Mouse (Mus musculus) MEL (cell line): ENCODE data around the gene Wdfy3. TPM values are rescaled to one million over a fixed set of nuclear protein-coding genes. Genes with fewer than 3 reads are reported as not detected.

Source experiments
- DNase-seq: peaks from one replicate; pipeline ENCODE4 v3.0.0; 2011; ENCODE audit warnings: low read depth, low spot score
- H3K27ac ChIP-seq: 2 replicates; pipeline ENCODE4 v1.5.1; 2012; ENCODE audit warnings: low read depth, mild to moderate bottlenecking, control low read depth, low read length, moderate library complexity; ENCODE audit not compliant: control insufficient read depth
- H3K27me3 ChIP-seq, 2 experiments: fragments of 150-350 bp in 1 of 2; sonication (generic) in 1 of 2; 2 replicates each; pipeline ENCODE4 v1.6.1; 2012; ENCODE audit warnings: low read length in 2 of 2, mild to moderate bottlenecking in 2 of 2, improper control_type of control experiment in 1 of 2, moderate library complexity in 1 of 2; ENCODE audit not compliant: insufficient read depth in 2 of 2, control insufficient read depth in 1 of 2
- H3K36me3 ChIP-seq, 2 experiments: 2 replicates each; pipeline ENCODE4 v1.6.1; 2012 to 2014; ENCODE audit warnings: low read length in 2 of 2, improper control_type of control experiment in 1 of 2, inconsistent platforms in 1 of 2, mild to moderate bottlenecking in 1 of 2; ENCODE audit not compliant: insufficient read depth in 2 of 2, control insufficient read depth in 1 of 2
- H3K4me1 ChIP-seq, 2 experiments: fragments of 150-350 bp in 1 of 2; sonication (generic) in 1 of 2; 2 replicates each; pipeline ENCODE4 v1.6.1; 2012; ENCODE audit warnings: low read length in 2 of 2, improper control_type of control experiment in 1 of 2, mild to moderate bottlenecking in 1 of 2; ENCODE audit not compliant: insufficient read depth in 2 of 2, control insufficient read depth in 1 of 2
- H3K4me3 ChIP-seq, 2 experiments: fragments of 150-350 bp in 1 of 2; sonication (generic) in 1 of 2; 2 replicates each; pipeline ENCODE4 v1.5.1; 2012; ENCODE audit warnings: low read depth in 2 of 2, low read length in 2 of 2, mild to moderate bottlenecking in 2 of 2, moderate library complexity in 2 of 2, control low read depth in 1 of 2, improper control_type of control experiment in 1 of 2; ENCODE audit not compliant: control insufficient read depth in 1 of 2, insufficient read depth in 1 of 2
- H3K79me2 ChIP-seq: 2 replicates; pipeline ENCODE4 v1.6.1; 2012; ENCODE audit warnings: mild to moderate bottlenecking, low read length, moderate library complexity; ENCODE audit not compliant: control insufficient read depth, poor library complexity, insufficient read depth
- H3K9ac ChIP-seq: 2 replicates; pipeline ENCODE4 v1.6.1; 2012; ENCODE audit warnings: low read depth, mild to moderate bottlenecking, control low read depth, low read length, moderate library complexity; ENCODE audit not compliant: control insufficient read depth, poor library complexity, severe bottlenecking
- H3K9me3 ChIP-seq: fragments of 150-350 bp; sonication (generic); replicated peaks from 2 replicates; pipeline ENCODE4 v1.6.1; 2012; ENCODE audit warnings: mild to moderate bottlenecking, low read length, improper control_type of control experiment, moderate library complexity; ENCODE audit not compliant: insufficient read depth
- BHLHE40 ChIP-seq: IDR thresholded peaks from 2 replicates; pipeline ENCODE4 v1.6.1; 2012; ENCODE audit warnings: low read depth, mild to moderate bottlenecking, inconsistent platforms, low read length, improper control_type of control experiment, borderline replicate concordance
- CHD2 ChIP-seq: IDR thresholded peaks from 2 replicates; pipeline ENCODE4 v1.6.1; 2011; ENCODE audit warnings: low read length, improper control_type of control experiment
- CTCF ChIP-seq, 3 experiments: IDR thresholded peaks in 2 of 3; conservative IDR thresholded peaks in 1 of 3; 2 replicates each; pipeline ENCODE4 v1.5.1; 2011 to 2012; ENCODE audit warnings: low read length in 3 of 3, low read depth in 2 of 3, mild to moderate bottlenecking in 2 of 3, improper control_type of control experiment in 1 of 3, inconsistent platforms in 1 of 3, mixed read lengths in 1 of 3, moderate library complexity in 1 of 3; ENCODE audit not compliant: control insufficient read depth in 1 of 3, insufficient read depth in 1 of 3, poor library complexity in 1 of 3, severe bottlenecking in 1 of 3
- E2F4 ChIP-seq: IDR thresholded peaks from 2 replicates; pipeline ENCODE4 v1.6.1; 2011; ENCODE audit warnings: low read depth, low read length, improper control_type of control experiment, borderline replicate concordance
- ELF1 ChIP-seq: IDR thresholded peaks from 2 replicates; pipeline ENCODE4 v1.6.1; 2014; ENCODE audit warnings: low read depth, mild to moderate bottlenecking, inconsistent platforms, low read length, improper control_type of control experiment, moderate library complexity
- EP300 ChIP-seq, 2 experiments: IDR thresholded peaks; 2 replicates each; pipeline ENCODE4 v1.6.1; 2011; ENCODE audit warnings: improper control_type of control experiment in 2 of 2, low read length in 2 of 2, low read depth in 1 of 2, mild to moderate bottlenecking in 1 of 2
- ETS1 ChIP-seq: IDR thresholded peaks from 2 replicates; pipeline ENCODE4 v1.6.1; 2012; ENCODE audit warnings: low read depth, mild to moderate bottlenecking, inconsistent platforms, low read length, improper control_type of control experiment, moderate library complexity
- GATA1 ChIP-seq: IDR thresholded peaks from 2 replicates; pipeline ENCODE4 v1.6.1; 2011; ENCODE audit warnings: low read depth, low read length, improper control_type of control experiment
- HCFC1 ChIP-seq: IDR thresholded peaks from 2 replicates; pipeline ENCODE4 v1.6.1; 2012; ENCODE audit warnings: low read depth, mild to moderate bottlenecking, inconsistent platforms, low read length, improper control_type of control experiment, moderate library complexity
- MAFK ChIP-seq: IDR thresholded peaks from 2 replicates; pipeline ENCODE4 v1.6.1; 2011; ENCODE audit warnings: low read depth, mild to moderate bottlenecking, low read length, improper control_type of control experiment, borderline replicate concordance
- MAX ChIP-seq: IDR thresholded peaks from 2 replicates; pipeline ENCODE4 v1.6.1; 2011; ENCODE audit warnings: low read length, improper control_type of control experiment
- MAZ ChIP-seq: IDR thresholded peaks from 2 replicates; pipeline ENCODE4 v1.6.1; 2012; ENCODE audit warnings: low read depth, mild to moderate bottlenecking, inconsistent platforms, low read length, improper control_type of control experiment
- MEF2A ChIP-seq: IDR thresholded peaks from 2 replicates; pipeline ENCODE4 v1.6.1; 2014; ENCODE audit warnings: low read depth, mild to moderate bottlenecking, inconsistent platforms, low read length, improper control_type of control experiment; ENCODE audit not compliant: poor library complexity, insufficient replicate concordance, severe bottlenecking; ENCODE audit errors: extremely low read depth
- MXI1 ChIP-seq: IDR thresholded peaks from 2 replicates; pipeline ENCODE4 v1.6.1; 2011; ENCODE audit warnings: mild to moderate bottlenecking, low read depth, low read length, improper control_type of control experiment
- MYB ChIP-seq: IDR thresholded peaks from 2 replicates; pipeline ENCODE4 v1.6.1; 2011; ENCODE audit warnings: mild to moderate bottlenecking, low read depth, low read length, improper control_type of control experiment
- MYC ChIP-seq: IDR thresholded peaks from 2 replicates; pipeline ENCODE4 v1.6.1; 2011; ENCODE audit warnings: low read depth, mild to moderate bottlenecking, low read length, improper control_type of control experiment, moderate library complexity
- NELFE ChIP-seq: IDR thresholded peaks from 2 replicates; pipeline ENCODE4 v1.6.1; 2011; ENCODE audit warnings: low read depth, low read length, improper control_type of control experiment
- NRF1 ChIP-seq: IDR thresholded peaks from 2 replicates; pipeline ENCODE4 v1.6.1; 2014; ENCODE audit warnings: low read depth, mild to moderate bottlenecking, inconsistent platforms, low read length, improper control_type of control experiment, moderate library complexity; ENCODE audit not compliant: poor library complexity, insufficient read depth, severe bottlenecking
- POLR2AphosphoS5 ChIP-seq: IDR thresholded peaks from 2 replicates; pipeline ENCODE4 v1.6.1; 2012; ENCODE audit warnings: low read depth, borderline replicate concordance, mild to moderate bottlenecking, inconsistent platforms, low read length, moderate library complexity, mixed read lengths
- RAD21 ChIP-seq: IDR thresholded peaks from 2 replicates; pipeline ENCODE4 v1.6.1; 2011; ENCODE audit warnings: mild to moderate bottlenecking, low read depth, low read length, improper control_type of control experiment
- RCOR1 ChIP-seq: IDR thresholded peaks from 2 replicates; pipeline ENCODE4 v1.6.1; 2012; ENCODE audit warnings: low read depth, mild to moderate bottlenecking, inconsistent platforms, low read length, improper control_type of control experiment
- SIN3A ChIP-seq: IDR thresholded peaks from 2 replicates; pipeline ENCODE4 v1.6.1; 2012; ENCODE audit warnings: low read length, improper control_type of control experiment, inconsistent platforms
- SMC3 ChIP-seq: IDR thresholded peaks from 2 replicates; pipeline ENCODE4 v1.6.1; 2011; ENCODE audit warnings: low read depth, low read length, improper control_type of control experiment
- TAL1 ChIP-seq: IDR thresholded peaks from 2 replicates; pipeline ENCODE4 v1.6.1; 2012; ENCODE audit warnings: mild to moderate bottlenecking, inconsistent platforms, low read length, moderate library complexity, mixed read lengths
- TBP ChIP-seq: IDR thresholded peaks from 2 replicates; pipeline ENCODE4 v1.8.0; 2011; ENCODE audit warnings: low read depth, low read length, improper control_type of control experiment
- UBTF ChIP-seq: IDR thresholded peaks from 2 replicates; pipeline ENCODE4 v1.6.1; 2012; ENCODE audit warnings: low read depth, mild to moderate bottlenecking, inconsistent platforms, low read length, improper control_type of control experiment, moderate library complexity, borderline replicate concordance; ENCODE audit not compliant: insufficient read depth
- USF1 ChIP-seq: IDR thresholded peaks from 2 replicates; pipeline ENCODE4 v1.6.1; 2014; ENCODE audit warnings: low read depth, mild to moderate bottlenecking, inconsistent platforms, low read length, improper control_type of control experiment, moderate library complexity
- ZKSCAN1 ChIP-seq: IDR thresholded peaks from 2 replicates; pipeline ENCODE4 v1.6.1; 2012; ENCODE audit warnings: low read depth, mild to moderate bottlenecking, inconsistent platforms, low read length, improper control_type of control experiment, moderate library complexity
- ZMIZ1 ChIP-seq: IDR thresholded peaks from 2 replicates; pipeline ENCODE4 v1.6.1; 2012; ENCODE audit warnings: low read depth, mild to moderate bottlenecking, inconsistent platforms, low read length, improper control_type of control experiment, moderate library complexity
- ZNF384 ChIP-seq: IDR thresholded peaks from 2 replicates; pipeline ENCODE4 v1.6.1; 2012; ENCODE audit warnings: low read depth, mild to moderate bottlenecking, inconsistent platforms, low read length, improper control_type of control experiment
- polyA plus RNA-seq, 2 experiments: library from polyadenylated mRNA; stranded (reverse) in 1 of 2; unstranded in 1 of 2; fragments of >175 nt in 1 of 2; fragments of >200 nt in 1 of 2; gene quantifications; 2 replicates each; pipeline versions ENCODE4 v1.2.1 to v1.2.4; 2012; ENCODE audit warnings: low replicate concordance in 2 of 2, low read depth in 1 of 2; ENCODE audit not compliant: insufficient read length in 2 of 2, insufficient read depth in 1 of 2, missing spikeins in 1 of 2
- total RNA-seq: library from RNA; depleted of rRNA; stranded (reverse); fragments of 300-350 nt; gene quantifications from 2 replicates; pipeline ENCODE4 v1.2.3, GENCODE M21; 2012

The Wdfy3 gene
- total and polyA plus RNA-seq, 3 experiments: 10.0 to 21.3 (median 11.9) TPM

DNA sequence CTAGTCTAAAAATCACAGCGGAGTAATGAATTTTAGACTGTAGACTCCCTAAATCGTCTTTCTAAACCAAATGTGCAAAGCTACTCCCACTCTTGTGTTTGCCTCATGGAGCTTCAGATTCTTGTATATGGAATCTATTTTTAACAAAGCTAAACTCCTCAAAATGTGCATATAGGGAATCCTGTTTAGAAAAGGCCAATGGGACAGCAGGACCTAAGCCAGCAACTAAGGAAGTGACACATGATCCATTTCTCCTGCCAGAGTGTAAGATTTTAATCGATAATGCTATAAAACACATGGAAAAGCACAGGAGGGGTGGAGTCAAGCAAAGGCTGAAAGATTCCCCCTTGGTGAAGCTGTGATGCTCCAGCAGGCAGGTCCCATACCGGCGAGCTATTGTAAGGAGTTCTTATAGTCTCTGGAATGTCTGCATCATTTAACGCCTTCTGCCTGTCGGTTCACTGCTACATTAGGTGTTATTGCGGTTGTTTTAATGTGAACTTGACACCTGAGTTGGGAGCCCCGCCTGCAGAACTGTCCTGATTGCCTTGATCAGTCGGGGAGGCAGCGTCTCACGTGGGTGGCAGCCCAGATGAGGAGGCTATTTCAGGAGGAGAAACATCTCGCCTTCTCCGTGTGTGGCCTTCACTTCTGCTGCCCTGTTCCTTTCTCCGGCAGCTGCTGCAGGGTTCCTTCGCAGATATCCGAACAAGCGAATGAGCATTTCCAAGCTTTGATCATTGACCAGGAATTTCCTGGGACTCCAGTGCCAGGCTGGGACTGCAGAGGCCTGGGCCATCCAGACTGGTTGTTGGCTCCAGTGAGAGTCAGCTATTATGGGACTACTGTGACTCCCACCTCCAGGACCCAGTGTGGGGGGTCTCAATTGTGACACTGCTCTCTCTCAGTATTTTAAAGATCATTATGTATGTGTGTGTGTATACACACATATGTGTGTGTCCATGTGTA is 15.3 kb upstream of the Wdfy3 start:
- no peaks in the 10 kb centered on the region for H3K79me2 ChIP-seq
- TF ChIP-seq ZMIZ1 (no peak), MEF2A (no peak), ETS1 (no peak), MYC (no peak)
- no peaks in the 10 kb centered on the region; a peak in 1 of 4 replicates for H3K27me3 ChIP-seq
- no peak overlapping the region for H3K27ac ChIP-seq
- H3K9ac ChIP-seq: no peak overlapping the region
- DNase-seq: no peak
- H3K9me3 ChIP-seq: no peaks in the 10 kb centered on the region
- no peaks in the 10 kb centered on the region; a peak in 1 of 4 replicates for H3K36me3 ChIP-seq
- H3K4me3 ChIP-seq: no peak overlapping the region
- H3K4me1 ChIP-seq: no peaks in the 10 kb centered on the region

DNA sequence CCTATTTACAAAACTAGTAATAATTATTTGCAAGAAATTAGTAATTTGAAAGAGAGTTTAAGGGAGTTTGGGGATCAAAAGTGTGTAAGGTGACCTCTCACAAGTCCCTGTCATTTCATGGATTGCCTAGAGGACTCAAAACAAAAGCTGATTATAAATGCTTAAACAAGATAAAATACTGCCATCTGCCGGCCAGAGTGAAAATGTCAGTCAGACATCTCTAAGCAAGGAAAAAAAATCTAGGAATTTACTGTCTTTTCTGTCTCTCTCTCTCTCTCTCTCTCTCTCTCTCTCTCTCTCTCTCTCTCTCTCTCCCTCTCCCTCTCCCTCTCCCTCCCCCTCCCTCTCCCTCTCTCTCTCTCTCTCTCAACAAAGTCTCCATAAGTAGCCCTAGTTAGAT is 4.4 kb upstream of the Wdfy3 start:
- H3K9ac ChIP-seq: no peak overlapping the region
- no peaks in the 10 kb centered on the region for H3K9me3 ChIP-seq
- H3K79me2 ChIP-seq: peaks cover 5% of the 10 kb centered on the region
- H3K27ac ChIP-seq: no peak overlapping the region
- peaks cover 0 to 2% of the 10 kb centered on the region in 2 experiments; a peak in 1 of 4 replicates for H3K36me3 ChIP-seq
- no peaks in the 10 kb centered on the region for H3K4me1 ChIP-seq
- H3K4me3 ChIP-seq: no peak overlapping the region
- peak; percentile 77 for DNase-seq
- no peaks in the 10 kb centered on the region for H3K27me3 ChIP-seq
- TF ChIP-seq TAL1 (no peak), RAD21 (peak; percentile 92), ELF1 (no peak), TBP (no peak), NELFE (no peak), UBTF (no peak), GATA1 (no peak), EP300 (IDR thresholded peaks at IDR 0.05; ENCODE audit: low read depth in 1 of 2, low read length in 2 of 2) (no peak), SIN3A (no peak), MAZ (no peak), CTCF (IDR thresholded peaks at IDR 0.05 in 2 of 3, conservative IDR thresholded peaks at IDR 0.05 in 1 of 3; ENCODE audit: control insufficient read depth in 1 of 3, insufficient read depth in 1 of 3, low read depth in 2 of 3, low read length in 3 of 3, poor library complexity in 1 of 3, severe bottlenecking in 1 of 3) (peak in 2 of 3 experiments; percentile 31 to 82; a peak in 4 of 6 replicates), HCFC1 (no peak), ETS1 (no peak), MAX (no peak), NRF1 (no peak), RCOR1 (no peak), SMC3 (peak; percentile 86), ZKSCAN1 (no peak), CHD2 (no peak), E2F4 (no peak), ZNF384 (peak; percentile 80), MYB (no peak), BHLHE40 (no peak), ZMIZ1 (no peak), MAFK (no peak), USF1 (no peak), POLR2AphosphoS5 (no peak), MXI1 (no peak)
